Mouse (Mus musculus) heart, postnatal 36 days (tissue): ENCODE measurements around the gene Arfip1. TPM values are rescaled to one million over a fixed set of nuclear protein-coding genes. Genes with fewer than 3 reads are reported as not detected.

Source experiments
- DNase-seq, 2 experiments: peaks; one replicate each; pipeline ENCODE4 v3.0.0; 2021 to 2022
- intact Hi-C: fragments of 180-260 bp; cut with DNase I; formaldehyde crosslinking; loops from one replicate; pipeline ENCODE4 v1.15.1; 2025
- total RNA-seq, 2 experiments: library from RNA; stranded (reverse); gene quantifications; 2 replicates each; pipeline ENCODE4 v1.2.3; 2021

The Arfip1 gene
- total RNA-seq, 2 experiments from 2014 or later: 13.8 to 19.5 TPM

GRCm38 (mm10) chr3:84497718-84498117, 84.7 kb downstream of the Arfip1 start:
- intact Hi-C loops: no loop called here
- no peak for DNase-seq

DNA sequence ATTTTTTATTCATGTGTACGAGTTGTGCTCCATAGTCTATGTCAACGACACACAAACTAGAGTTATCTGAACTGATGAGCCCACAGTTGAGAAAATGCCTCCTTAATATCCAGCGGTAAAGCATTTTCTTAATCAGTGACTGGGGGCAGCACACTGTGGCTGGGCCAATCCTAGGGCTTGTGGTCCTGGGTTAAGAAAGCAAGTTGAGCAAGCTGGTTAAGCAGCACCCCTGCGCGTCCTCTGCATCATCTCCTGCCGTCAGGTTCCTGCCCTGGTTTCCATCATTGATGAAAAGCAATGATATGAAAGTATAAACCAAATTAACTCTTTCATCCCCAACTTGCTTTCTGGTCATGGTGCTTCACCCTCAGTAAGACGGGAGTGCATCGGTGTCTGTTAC, 89.8 kb downstream of the Arfip1 start:
- intact Hi-C loops: no loop called here
- no peak for DNase-seq

- intact Hi-C loops: no loop called here
- DNase-seq: no peak
Measured at GRCm38 (mm10) chr3:84492148-84492547, 90.3 kb downstream of the Arfip1 start.

DNA sequence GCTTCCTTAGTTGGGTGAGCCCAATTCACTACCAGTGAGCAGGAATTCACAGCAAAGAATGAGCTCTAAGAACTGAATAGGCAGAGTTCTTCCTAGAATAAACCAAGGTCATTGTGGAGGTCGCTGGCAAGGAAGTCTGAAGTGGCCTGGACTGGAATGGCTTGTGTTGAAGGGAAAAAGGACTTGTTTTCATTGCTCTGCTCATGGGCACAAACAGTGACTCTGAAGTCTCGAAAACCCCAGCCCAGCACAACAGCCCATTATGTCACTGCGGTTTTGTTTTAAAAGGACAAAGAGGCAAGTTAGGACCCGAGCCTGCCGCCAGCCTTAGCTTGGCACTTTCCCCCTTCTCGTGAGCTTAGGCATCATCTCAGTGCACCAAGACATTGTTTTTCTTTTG, 93.7 kb downstream of the Arfip1 start:
- intact Hi-C loops: loop anchor here (10.0 kb wide), 2 partner anchors 134 to 314 kb away; partner anchors contain the start of gene Gm6525
- DNase-seq: no peak

- intact Hi-C loops: loop anchor here (10.0 kb wide), 2 partner anchors 130 to 310 kb away; partner anchors contain the start of gene Gm6525
Measured at GRCm38 (mm10) chr3:84484891-84485290, 97.5 kb downstream of the Arfip1 start.

DNA sequence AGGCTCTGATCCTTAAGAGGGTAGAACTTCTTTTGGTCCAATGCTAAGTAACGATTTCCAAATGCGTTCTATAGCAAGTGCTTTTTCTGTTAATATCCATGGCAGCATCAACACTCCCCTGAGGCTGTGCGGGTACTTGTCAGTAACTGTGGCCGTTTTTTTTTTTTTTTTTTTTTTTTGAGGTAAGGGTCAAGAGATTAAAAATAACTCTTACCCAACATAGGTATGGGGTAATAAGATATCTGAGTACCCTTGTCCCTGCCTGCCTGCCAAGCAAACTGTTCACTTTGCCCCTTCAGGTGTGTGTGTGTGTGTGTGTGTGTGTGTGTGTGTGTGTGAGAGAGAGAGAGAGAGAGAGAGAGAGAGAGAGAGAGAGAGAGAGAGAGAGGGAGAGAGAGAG, 98.1 kb downstream of the Arfip1 start:
- intact Hi-C loops: loop anchor here (10.0 kb wide), 2 partner anchors 130 to 310 kb away; partner anchors contain the start of gene Gm6525
- DNase-seq: no peak

More at GRCm38 (mm10) chr3:84484891-84485290, 97.5 kb downstream of the Arfip1 start:
- no peak for DNase-seq

GRCm38 (mm10) chr3:84482121-84482520, 100.3 kb downstream of the Arfip1 start:
- DNase-seq: no peak
- intact Hi-C loops: loop anchor here (10.0 kb wide), 2 partner anchors 127 to 307 kb away; partner anchors contain the start of gene Gm6525

- DNase-seq: peak; percentile 38 to 44
- intact Hi-C loops: loop anchor here (10.0 kb wide), 2 partner anchors 126 to 306 kb away; partner anchors contain the start of gene Gm6525
Measured at GRCm38 (mm10) chr3:84481104-84481503, 101.3 kb downstream of the Arfip1 start.

GRCm38 (mm10) chr3:84480006-84480897, 102.2 kb downstream of the Arfip1 start, which contains the start of gene Fhdc1:
TSS of gene Fhdc1 (minus strand) at chr3:84480429.
- peak; percentile 28 to 43 for DNase-seq
- intact Hi-C loops: loop anchor here (10.0 kb wide), 2 partner anchors 125 to 305 kb away; partner anchors contain the start of gene Gm6525

- intact Hi-C loops: loop anchor here (10.0 kb wide), 2 partner anchors 125 to 305 kb away; partner anchors contain the start of gene Gm6525
- peak; percentile 51 to 54 for DNase-seq
Measured at GRCm38 (mm10) chr3:84479293-84480005, 103.0 kb downstream of the Arfip1 start.

GRCm38 (mm10) chr3:84478896-84479292, 103.5 kb downstream of the Arfip1 start:
- intact Hi-C loops: no loop called here

GRCm38 (mm10) chr3:84478195-84478594, 104.2 kb downstream of the Arfip1 start:
- intact Hi-C loops: no loop called here
- no peak for DNase-seq

More at GRCm38 (mm10) chr3:84478896-84479292, 103.5 kb downstream of the Arfip1 start:
- DNase-seq: no peak

- intact Hi-C loops: no loop called here
- no peak for DNase-seq
Measured at GRCm38 (mm10) chr3:84477498-84477897, 104.9 kb downstream of the Arfip1 start.

- intact Hi-C loops: no loop called here
- DNase-seq: no peak
Measured at GRCm38 (mm10) chr3:84474981-84475775, 107.2 kb downstream of the Arfip1 start.

- DNase-seq: no peak
- intact Hi-C loops: no loop called here
Measured at GRCm38 (mm10) chr3:84474398-84474797, 108.0 kb downstream of the Arfip1 start.

DNA sequence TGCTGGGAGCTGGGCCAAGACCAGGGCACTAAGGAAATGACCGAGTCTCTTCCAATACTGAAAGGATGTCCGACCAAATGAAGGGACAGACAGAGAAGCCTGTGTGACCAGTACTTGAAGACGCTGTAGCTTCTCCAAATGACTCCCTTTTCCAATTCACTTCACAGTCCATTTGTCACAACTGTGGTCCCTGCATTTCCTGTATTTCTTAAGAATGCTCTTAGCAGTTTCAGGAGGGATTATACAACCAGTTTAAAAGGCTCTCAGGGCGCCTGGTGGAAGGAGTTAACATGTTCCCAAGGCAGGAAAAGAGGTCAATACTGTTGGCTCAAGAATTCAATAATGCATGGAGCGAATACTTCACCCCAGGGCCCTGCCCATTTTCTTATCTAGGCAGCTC, 109.5 kb downstream of the Arfip1 start:
- intact Hi-C loops: no loop called here
- no peak for DNase-seq

- no peak for DNase-seq
- intact Hi-C loops: no loop called here
Measured at GRCm38 (mm10) chr3:84472527-84472926, 109.9 kb downstream of the Arfip1 start.

DNA sequence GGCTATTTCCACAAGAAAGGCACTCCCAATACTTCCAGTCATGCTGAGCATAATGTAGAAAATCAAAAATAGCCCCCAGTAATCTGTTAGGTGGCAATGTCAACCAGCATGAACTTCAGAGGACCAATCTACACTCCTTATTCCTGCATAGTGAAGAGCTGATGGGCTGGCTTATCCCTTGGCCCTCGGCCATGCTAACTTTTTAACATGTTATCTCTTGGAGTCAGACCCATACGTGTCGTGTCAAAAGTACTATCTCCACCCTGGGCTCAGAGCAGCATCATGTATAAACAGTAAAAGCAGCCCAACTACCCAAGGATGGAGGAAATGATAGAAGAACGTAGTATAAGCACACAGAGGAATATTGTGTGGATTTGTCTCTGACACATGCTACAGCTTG, 111.3 kb downstream of the Arfip1 start:
- no peak for DNase-seq
- intact Hi-C loops: no loop called here

GRCm38 (mm10) chr3:84468111-84468453, 114.3 kb downstream of the Arfip1 start:
- intact Hi-C loops: no loop called here
- no peak for DNase-seq

- DNase-seq: no peak
- intact Hi-C loops: no loop called here
Measured at GRCm38 (mm10) chr3:84467419-84468110, 114.9 kb downstream of the Arfip1 start.
